Mouse (Mus musculus): Measurements from ENCODE around the gene Helt.
"Not testable (repeated sequence)": the region's sequence is repeated elsewhere in the genome, so short reads cannot be mapped to it uniquely, and the experiment has no call there.

Helt gene

DNA sequence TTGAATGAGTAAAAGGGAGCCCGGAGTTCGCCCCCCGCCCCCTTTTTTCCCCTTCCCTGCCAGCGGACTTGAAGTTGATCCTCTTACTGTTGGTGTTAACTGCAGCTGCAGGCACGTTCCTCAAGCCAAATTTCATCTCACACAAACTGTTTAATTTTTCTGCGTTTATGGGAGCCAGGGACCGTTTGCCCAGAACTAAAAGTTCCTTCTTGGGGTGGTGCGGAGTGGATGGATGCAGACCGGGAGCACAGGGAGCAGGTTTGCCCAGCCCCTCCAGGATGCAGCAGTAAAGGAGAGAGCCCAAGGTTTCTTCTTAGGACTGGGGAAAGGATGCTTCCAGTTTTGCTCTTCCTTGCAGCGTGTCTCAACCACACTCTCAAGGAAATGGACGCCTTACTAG, 2.1 kb upstream of the Helt start:
- in situ Hi-C loops (cut with MboI, MseI): no loop called here

- in situ Hi-C loops (cut with MboI, MseI): no loop called here
Measured at GRCm38 (mm10) chr8:46295951-46296350, 1.5 kb upstream of the Helt start.

DNA sequence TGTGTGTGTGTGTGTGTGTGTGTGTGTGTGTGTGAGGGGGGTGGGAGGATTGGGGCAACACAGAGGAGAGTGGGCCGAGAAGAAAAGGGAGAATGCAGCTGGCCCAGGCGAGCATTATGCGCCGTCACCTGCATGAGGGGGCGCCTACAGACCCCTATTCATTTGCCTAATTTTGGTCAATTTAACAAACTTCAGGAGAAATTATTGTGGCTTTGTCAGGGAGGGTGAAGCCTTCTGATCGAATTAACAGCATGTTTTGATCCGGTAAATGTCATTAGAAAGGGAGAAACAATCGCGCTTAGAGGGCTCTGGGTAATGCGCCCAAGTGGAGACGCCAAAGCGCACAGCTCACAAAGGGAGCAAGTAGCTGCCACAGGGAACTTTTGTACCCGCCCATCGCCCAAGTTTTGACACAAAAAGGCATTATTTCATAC, 647 bp upstream of the Helt start:
- in situ Hi-C loops (cut with MboI, MseI): no loop called here

DNA sequence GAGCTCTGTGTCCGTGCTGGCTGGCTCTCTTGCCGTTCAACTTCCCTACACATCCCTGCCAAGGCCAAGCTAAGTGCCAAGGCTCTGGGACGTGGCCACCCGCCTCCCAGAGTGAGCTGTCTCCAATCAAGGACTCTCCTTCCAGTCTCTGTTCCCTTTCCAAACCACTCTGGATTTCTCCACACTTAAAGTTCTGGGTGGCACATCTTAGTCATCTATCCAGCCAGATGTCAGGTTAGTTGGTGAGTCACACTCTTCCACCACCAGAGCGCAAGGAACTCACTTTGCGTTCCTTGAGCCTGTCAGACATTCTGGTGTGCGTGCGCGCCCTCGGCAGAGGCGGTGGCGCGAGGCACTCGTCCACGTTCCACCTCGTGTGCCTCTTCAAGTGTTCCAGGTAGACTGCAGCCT, 725 bp downstream of the Helt start:
- in situ Hi-C loops (cut with MboI, MseI): no loop called here

DNA sequence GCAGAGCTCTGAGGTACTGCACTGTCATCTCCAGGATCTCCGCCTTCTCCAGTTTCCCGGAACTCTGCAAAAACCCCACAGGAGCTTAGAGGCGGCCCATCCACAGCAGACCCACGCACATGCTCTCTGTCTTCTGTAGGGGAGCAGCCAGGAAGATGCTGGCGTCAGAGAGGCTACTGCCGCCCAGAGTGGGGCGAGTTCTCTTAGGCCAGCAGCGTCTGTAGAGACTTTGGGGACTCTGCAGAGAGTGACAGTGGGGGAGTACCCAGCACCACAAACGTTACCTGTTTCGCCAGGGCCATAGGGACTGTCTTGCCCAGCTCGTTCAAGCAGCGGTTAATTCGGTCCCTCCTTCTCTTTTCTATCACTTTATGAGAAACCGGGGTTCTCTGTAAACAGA, 1.3 kb downstream of the Helt start:
- in situ Hi-C loops (cut with MboI, MseI): no loop called here

GRCm38 (mm10) chr8:46291931-46292675, 2.4 kb downstream of the Helt start:
- in situ Hi-C loops (cut with MboI, MseI): no loop called here

DNA sequence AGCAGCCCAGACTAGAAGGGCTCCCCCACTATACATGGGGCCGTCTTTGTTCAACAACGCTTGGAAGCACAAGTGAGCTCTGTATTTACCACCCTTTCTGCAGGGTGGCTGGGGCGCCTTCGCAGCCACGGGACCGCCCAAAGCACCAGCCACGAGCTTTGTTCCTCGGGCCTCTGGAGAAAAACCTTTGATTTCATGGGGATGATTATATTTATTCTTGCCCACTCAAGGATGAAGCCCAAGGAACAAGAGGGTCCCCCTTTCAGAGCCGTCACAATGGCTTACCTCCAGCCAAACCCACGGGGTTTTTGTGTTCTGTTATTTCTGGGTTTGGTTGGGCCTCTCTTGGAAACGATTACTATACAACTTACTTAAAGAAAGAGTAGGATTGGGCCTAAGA, 5.2 kb downstream of the Helt start:
- in situ Hi-C loops (cut with MboI, MseI): no loop called here

DNA sequence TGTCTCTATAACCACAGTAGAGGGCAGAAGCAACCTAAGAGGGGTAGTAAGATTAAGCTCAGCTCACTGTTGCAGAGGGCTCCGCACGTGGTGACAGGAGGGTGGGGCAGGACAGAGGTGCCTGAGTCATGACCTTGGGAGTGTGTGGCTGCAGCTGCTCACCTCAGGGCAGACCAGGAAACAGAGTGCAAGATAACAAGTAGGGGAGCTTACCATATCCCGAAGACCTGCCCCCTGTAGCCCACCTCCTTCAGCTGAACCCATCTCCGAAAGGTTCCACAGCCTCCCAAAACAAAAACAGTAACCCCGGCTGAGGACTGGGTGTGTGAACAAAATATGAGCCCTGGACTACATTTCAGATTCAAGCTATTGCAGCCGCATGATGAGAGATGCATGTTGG, 6.5 kb downstream of the Helt start:
- in situ Hi-C loops (cut with MboI, MseI): no loop called here

GRCm38 (mm10) chr8:46285980-46286379, 8.5 kb downstream of the Helt start:
- in situ Hi-C loops (cut with MboI, MseI): no loop called here

- in situ Hi-C loops (cut with MboI, MseI): no loop called here
Measured at GRCm38 (mm10) chr8:46281536-46281935, 12.9 kb downstream of the Helt start.

DNA sequence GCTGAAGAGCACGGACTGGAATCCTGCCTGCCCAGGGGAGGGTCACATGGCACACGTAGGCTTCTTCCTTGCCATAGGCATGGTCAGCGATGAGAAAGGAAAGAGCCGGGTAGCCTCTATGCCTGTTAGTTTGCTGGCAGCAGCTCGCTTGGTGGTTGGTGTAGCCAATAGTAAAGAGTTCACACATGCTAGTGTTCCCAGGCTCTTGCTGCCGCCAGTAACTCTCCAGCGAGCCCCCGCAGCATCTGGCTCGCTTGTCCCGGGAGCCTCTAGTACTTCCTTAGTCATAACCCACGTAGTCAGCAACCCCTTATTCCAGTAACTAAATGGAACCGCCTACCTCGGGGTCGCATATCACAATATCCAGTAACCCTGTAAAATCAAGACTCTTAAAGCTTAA, 17.5 kb downstream of the Helt start:
- in situ Hi-C loops (cut with MboI, MseI): loop anchor here (5.0 kb wide), 1 partner anchor 35 kb away; no protein-coding TSS in a partner anchor

GRCm38 (mm10) chr8:46270741-46271140, 23.7 kb downstream of the Helt start:
- in situ Hi-C loops (cut with MboI, MseI): no loop called here

DNA sequence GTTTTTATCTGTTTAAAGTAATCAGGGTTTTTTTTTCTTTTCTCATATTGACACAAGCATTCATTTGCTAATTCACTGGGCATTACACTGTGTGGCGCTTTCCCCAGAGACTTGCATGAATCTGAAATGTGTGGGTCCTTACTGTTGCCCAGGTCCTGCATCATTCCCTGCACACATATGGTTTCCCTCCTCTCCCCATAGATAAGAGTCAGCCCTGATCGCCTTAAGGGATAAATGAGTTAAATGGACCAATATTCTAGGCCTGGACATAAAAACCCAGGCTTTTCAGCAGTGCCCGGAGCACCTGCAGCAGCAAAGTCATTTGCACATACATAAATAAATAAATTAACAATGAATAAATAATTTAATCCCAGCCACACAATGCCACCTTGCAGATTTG, 24.3 kb downstream of the Helt start:
- in situ Hi-C loops (cut with MboI, MseI): no loop called here

DNA sequence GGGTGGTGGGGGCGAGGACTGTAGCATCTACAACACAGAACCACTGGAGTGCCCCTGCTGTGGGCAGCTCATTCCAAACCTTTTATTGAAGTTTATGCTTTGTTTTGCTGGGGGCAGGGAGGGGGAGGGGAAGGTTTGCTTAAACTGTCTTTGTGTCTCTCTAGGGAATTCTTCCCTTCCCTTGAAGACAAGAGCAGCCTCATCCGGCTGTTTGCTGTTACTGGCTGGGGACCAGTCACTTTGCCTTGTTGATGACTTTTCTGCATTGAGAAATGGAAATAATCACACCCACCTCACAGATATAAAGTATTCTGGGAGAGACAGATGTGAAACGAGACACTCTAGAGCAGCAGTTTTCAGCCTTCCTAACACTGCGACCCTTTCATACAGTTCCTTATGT, 27.7 kb downstream of the Helt start:
- in situ Hi-C loops (cut with MboI, MseI): no loop called here

DNA sequence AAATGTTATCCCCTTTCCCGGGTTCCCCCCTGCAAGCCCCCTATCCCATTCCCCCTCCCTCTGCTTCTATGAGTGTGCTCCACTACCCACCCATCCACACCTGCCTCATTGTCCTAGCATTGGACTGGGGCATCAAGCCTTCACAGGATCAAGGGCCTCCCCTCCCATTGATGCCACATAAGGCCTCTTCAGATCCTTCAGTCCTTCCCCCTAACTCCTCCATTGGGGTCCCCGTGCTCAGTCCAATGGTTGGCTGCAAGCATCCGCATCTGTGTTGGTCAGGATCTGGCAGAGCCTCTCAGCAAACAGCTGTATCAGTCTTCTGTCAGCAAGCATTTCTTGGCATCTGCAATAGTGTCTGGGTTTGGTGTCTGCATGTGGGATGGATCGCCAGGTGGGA, 30.3 kb downstream of the Helt start:
- in situ Hi-C loops (cut with MboI, MseI): not testable (repeated sequence)

DNA sequence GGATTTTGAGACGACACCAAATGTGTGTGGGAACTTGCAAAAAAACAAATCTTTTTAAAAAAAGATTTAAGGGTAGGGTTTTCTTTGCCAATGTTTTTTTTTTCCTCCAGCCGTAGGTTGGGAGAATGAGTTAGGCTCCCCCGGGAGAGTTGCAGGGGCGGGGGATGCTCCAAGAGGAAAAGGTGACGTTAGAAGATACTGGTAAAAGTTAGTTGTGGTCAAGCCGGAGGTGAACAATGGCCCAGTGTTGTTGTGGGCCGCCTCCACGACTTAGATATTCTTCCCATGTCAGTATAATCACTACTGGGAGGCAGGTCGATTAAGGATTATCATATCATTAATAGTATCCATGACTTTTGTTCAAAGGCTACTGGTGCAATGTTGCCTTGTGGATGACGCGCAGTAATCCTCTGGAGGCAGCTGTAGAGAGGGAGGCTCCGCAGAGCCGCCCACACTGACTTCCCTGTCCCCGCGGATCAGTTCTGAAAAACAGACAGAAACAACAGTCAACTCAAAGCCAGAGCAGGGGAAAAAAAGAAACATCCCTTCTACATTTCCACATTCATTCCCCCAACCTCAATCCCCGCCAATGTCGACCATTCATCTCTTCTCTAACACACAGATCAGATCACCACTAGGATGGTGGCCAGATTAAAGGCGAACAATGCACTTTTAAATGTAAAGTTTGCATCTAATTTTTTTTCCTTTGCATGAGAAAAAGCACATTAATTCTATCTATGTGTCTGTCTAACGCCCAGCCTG, 36.4 kb downstream of the Helt start:
- in situ Hi-C loops (cut with MboI, MseI): no loop called here

GRCm38 (mm10) chr8:46252456-46252855, 42.0 kb downstream of the Helt start:
- in situ Hi-C loops (cut with MboI, MseI): no loop called here

DNA sequence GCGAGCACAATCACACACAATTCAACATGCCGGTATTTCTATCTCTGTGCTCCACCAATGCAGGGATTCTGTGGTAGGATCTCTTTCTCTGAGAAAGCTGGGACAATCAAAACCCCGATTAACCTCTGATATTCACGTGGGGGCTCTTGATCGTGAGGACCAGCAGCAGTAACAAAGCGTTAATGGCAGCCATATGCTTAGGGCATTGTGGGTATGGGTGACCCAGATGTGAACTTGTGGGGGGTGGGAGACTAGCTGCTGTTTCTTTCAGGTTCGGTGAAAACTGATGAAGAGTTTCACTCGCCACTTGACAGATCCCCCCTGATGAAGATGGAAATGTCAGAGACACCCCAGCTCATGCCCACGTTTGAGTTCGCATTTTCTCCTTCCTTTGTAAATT, 42.9 kb downstream of the Helt start:
- in situ Hi-C loops (cut with MboI, MseI): no loop called here

- in situ Hi-C loops (cut with MboI, MseI): loop anchor here (10.0 kb wide), 1 partner anchor 298 kb away; no protein-coding TSS in a partner anchor
Measured at GRCm38 (mm10) chr8:46246346-46246745, 48.1 kb downstream of the Helt start.

GRCm38 (mm10) chr8:46242946-46243345, 51.5 kb downstream of the Helt start:
- in situ Hi-C loops (cut with MboI, MseI): loop anchor here (5.0 to 10.0 kb wide), 2 partner anchors 34 to 302 kb away; no protein-coding TSS in a partner anchor

Measured in T-helper 1 cell (primary cell).